Mouse (Mus musculus): ENCODE measurements around the gene Il1r1. TPM values are rescaled to one million over a fixed set of nuclear protein-coding genes. Genes with fewer than 3 reads are reported as not detected.

Gene Il1r1
- polyA plus RNA-seq, 1 experiment from 2014 or later, result 17.8 TPM

- peaks cover 26% of the 10 kb centered on the region for H3K4me1 ChIP-seq
- peaks cover 25% of the 10 kb centered on the region for H3K27me3 ChIP-seq (replicated peaks)
- H3K27ac ChIP-seq, result no peak overlapping the region
- no peaks in the 10 kb centered on the region for H3K9me3 ChIP-seq (replicated peaks)
- peak overlapping the region; percentile 48 for H3K9ac ChIP-seq
- H3K4me2 ChIP-seq, result peak overlapping the region; percentile 77
- peak overlapping the region; percentile 55 for H3K4me3 ChIP-seq
- 16% methylated on average over 29 of the region's 29 CpGs for WGBS (ENCODE audit: insufficient replicate concordance)
- ATAC-seq, result peak; percentile 35; the same call in 1 of the 2 replicates
- no peaks in the 10 kb centered on the region for H3K36me3 ChIP-seq
These were observed 100.9 kb downstream of the Il1r1 start for GRCm38 (mm10) chr1:40325711-40326327.

GRCm38 (mm10) chr1:40327604-40328003 is 102.7 kb downstream of the Il1r1 start:
- Histone ChIP-seq H3K36me3 (no peaks in the 10 kb centered on the region), H3K4me1 (peaks cover 26% of the 10 kb centered on the region), H3K9ac (no peak overlapping the region), H3K27me3 (replicated peaks) (peaks cover 25% of the 10 kb centered on the region), H3K9me3 (replicated peaks) (no peaks in the 10 kb centered on the region), H3K4me3 (no peak overlapping the region), H3K4me2 (no peak overlapping the region), H3K27ac (no peak overlapping the region)
- 72% methylated on average over 3 of the region's 3 CpGs for WGBS (ENCODE audit: insufficient replicate concordance)
- no peak for ATAC-seq

- Histone ChIP-seq H3K4me1 (peaks cover 17% of the 10 kb centered on the region), H3K27ac (no peak overlapping the region), H3K4me2 (no peak overlapping the region), H3K27me3 (replicated peaks) (peaks cover 25% of the 10 kb centered on the region), H3K36me3 (no peaks in the 10 kb centered on the region), H3K4me3 (no peak overlapping the region), H3K9me3 (replicated peaks) (no peaks in the 10 kb centered on the region), H3K9ac (no peak overlapping the region)
- 45% methylated on average over 1 of the region's 1 CpGs for WGBS (ENCODE audit: insufficient replicate concordance)
- ATAC-seq, result no peak
These were observed 104.6 kb downstream of the Il1r1 start for GRCm38 (mm10) chr1:40329526-40329925.

GRCm38 (mm10) chr1:40330181-40330580 is 105.3 kb downstream of the Il1r1 start:
- Histone ChIP-seq H3K9me3 (replicated peaks) (no peaks in the 10 kb centered on the region), H3K9ac (no peak overlapping the region), H3K27me3 (replicated peaks) (peaks cover 23% of the 10 kb centered on the region), H3K27ac (no peak overlapping the region), H3K4me3 (no peak overlapping the region), H3K4me2 (no peak overlapping the region), H3K4me1 (peaks cover 14% of the 10 kb centered on the region), H3K36me3 (no peaks in the 10 kb centered on the region)
- no peak for ATAC-seq
- 73% methylated on average over 8 of the region's 8 CpGs for WGBS (ENCODE audit: insufficient replicate concordance)

- no peaks in the 10 kb centered on the region for H3K36me3 ChIP-seq
- H3K27ac ChIP-seq, result no peak overlapping the region
- H3K27me3 ChIP-seq (replicated peaks), result no peaks in the 10 kb centered on the region
- H3K9me3 ChIP-seq (replicated peaks), result no peaks in the 10 kb centered on the region
- H3K9ac ChIP-seq, result no peak overlapping the region
- no peaks in the 10 kb centered on the region for H3K4me1 ChIP-seq
- H3K4me2 ChIP-seq, result no peak overlapping the region
- 64% methylated on average over 1 of the region's 1 CpGs for WGBS (ENCODE audit: insufficient replicate concordance)
- H3K4me3 ChIP-seq, result no peak overlapping the region
- ATAC-seq, result no peak
These were observed 114.5 kb downstream of the Il1r1 start for GRCm38 (mm10) chr1:40339346-40339745.

GRCm38 (mm10) chr1:40340102-40340501 is 115.2 kb downstream of the Il1r1 start:
- H3K27ac ChIP-seq, result no peak overlapping the region
- H3K9me3 ChIP-seq (replicated peaks), result no peaks in the 10 kb centered on the region
- no peaks in the 10 kb centered on the region for H3K36me3 ChIP-seq
- 55% methylated on average over 4 of the region's 4 CpGs for WGBS (ENCODE audit: insufficient replicate concordance)
- no peak overlapping the region for H3K9ac ChIP-seq
- no peaks in the 10 kb centered on the region for H3K27me3 ChIP-seq (replicated peaks)
- H3K4me1 ChIP-seq, result no peaks in the 10 kb centered on the region
- peak; percentile 74 for ATAC-seq
- no peak overlapping the region for H3K4me3 ChIP-seq
- H3K4me2 ChIP-seq, result no peak overlapping the region

- Histone ChIP-seq H3K4me2 (no peak overlapping the region), H3K36me3 (no peaks in the 10 kb centered on the region), H3K27me3 (replicated peaks) (no peaks in the 10 kb centered on the region), H3K4me3 (no peak overlapping the region), H3K9me3 (replicated peaks) (no peaks in the 10 kb centered on the region), H3K9ac (no peak overlapping the region), H3K27ac (peak overlapping the region; percentile 48), H3K4me1 (peaks cover 36% of the 10 kb centered on the region)
- 30% methylated on average over 4 of the region's 4 CpGs for WGBS (ENCODE audit: insufficient replicate concordance)
- ATAC-seq, result peak; percentile 85
These were observed 127.5 kb downstream of the Il1r1 start for GRCm38 (mm10) chr1:40352158-40352903.

GRCm38 (mm10) chr1:40352904-40353286 is 128.0 kb downstream of the Il1r1 start:
- peak overlapping the region; percentile 41; the same call in 1 of the 2 replicates for H3K27ac ChIP-seq
- H3K4me1 ChIP-seq, result peaks cover 36% of the 10 kb centered on the region
- ATAC-seq, result no peak
- H3K9ac ChIP-seq, result no peak overlapping the region
- no peak overlapping the region for H3K4me2 ChIP-seq
- WGBS (ENCODE audit: insufficient replicate concordance), result 66% methylated on average over 2 of the region's 2 CpGs
- no peak overlapping the region for H3K4me3 ChIP-seq
- no peaks in the 10 kb centered on the region for H3K9me3 ChIP-seq (replicated peaks)
- H3K27me3 ChIP-seq (replicated peaks), result no peaks in the 10 kb centered on the region
- H3K36me3 ChIP-seq, result no peaks in the 10 kb centered on the region

GRCm38 (mm10) chr1:40354665-40355064 is 129.8 kb downstream of the Il1r1 start:
- no peak for ATAC-seq
- Histone ChIP-seq H3K27ac (no peak overlapping the region), H3K9ac (no peak overlapping the region), H3K4me1 (peaks cover 52% of the 10 kb centered on the region), H3K4me3 (no peak overlapping the region), H3K27me3 (replicated peaks) (no peaks in the 10 kb centered on the region), H3K36me3 (no peaks in the 10 kb centered on the region), H3K4me2 (no peak overlapping the region), H3K9me3 (replicated peaks) (no peaks in the 10 kb centered on the region)
- 65% methylated on average over 3 of the region's 3 CpGs for WGBS (ENCODE audit: insufficient replicate concordance)

GRCm38 (mm10) chr1:40355431-40355843 is 130.6 kb downstream of the Il1r1 start:
- no peak for ATAC-seq
- Histone ChIP-seq H3K4me3 (no peak overlapping the region), H3K9ac (no peak overlapping the region), H3K27me3 (replicated peaks) (no peaks in the 10 kb centered on the region), H3K4me2 (no peak overlapping the region), H3K27ac (no peak overlapping the region), H3K9me3 (replicated peaks) (no peaks in the 10 kb centered on the region), H3K4me1 (peaks cover 57% of the 10 kb centered on the region), H3K36me3 (no peaks in the 10 kb centered on the region)
- 67% methylated on average over 4 of the region's 4 CpGs for WGBS (ENCODE audit: insufficient replicate concordance)

GRCm38 (mm10) chr1:40355904-40356521 is 131.1 kb downstream of the Il1r1 start:
- H3K27ac ChIP-seq, result no peak overlapping the region
- H3K9ac ChIP-seq, result no peak overlapping the region
- 0 out of 2 replicates have a peak, but pooled peaks have one; percentile 22 for ATAC-seq
- no peaks in the 10 kb centered on the region for H3K36me3 ChIP-seq
- no peak overlapping the region for H3K4me2 ChIP-seq
- no peaks in the 10 kb centered on the region for H3K9me3 ChIP-seq (replicated peaks)
- no peak overlapping the region for H3K4me3 ChIP-seq
- WGBS (ENCODE audit: insufficient replicate concordance), result 27% methylated on average over 10 of the region's 10 CpGs
- peaks cover 63% of the 10 kb centered on the region for H3K4me1 ChIP-seq
- H3K27me3 ChIP-seq (replicated peaks), result no peaks in the 10 kb centered on the region

GRCm38 (mm10) chr1:40357921-40358320 is 133.0 kb downstream of the Il1r1 start:
- no peak overlapping the region for H3K27ac ChIP-seq
- H3K27me3 ChIP-seq (replicated peaks), result no peaks in the 10 kb centered on the region
- no peaks in the 10 kb centered on the region for H3K36me3 ChIP-seq
- 65% methylated on average over 2 of the region's 2 CpGs for WGBS (ENCODE audit: insufficient replicate concordance)
- no peak for ATAC-seq
- H3K9me3 ChIP-seq (replicated peaks), result no peaks in the 10 kb centered on the region
- H3K9ac ChIP-seq, result no peak overlapping the region
- H3K4me2 ChIP-seq, result no peak overlapping the region
- H3K4me1 ChIP-seq, result peaks cover 50% of the 10 kb centered on the region
- H3K4me3 ChIP-seq, result no peak overlapping the region
